Mouse (Mus musculus) embryo, embryonic 9.5 days (tissue): Measurements from ENCODE around the gene S100a3.

Experiments used
- DNase-seq: peaks from one replicate; pipeline ENCODE4 v3.0.0-alpha.2; 2017; ENCODE audit errors: extremely low spot score

S100a3 gene

DNA sequence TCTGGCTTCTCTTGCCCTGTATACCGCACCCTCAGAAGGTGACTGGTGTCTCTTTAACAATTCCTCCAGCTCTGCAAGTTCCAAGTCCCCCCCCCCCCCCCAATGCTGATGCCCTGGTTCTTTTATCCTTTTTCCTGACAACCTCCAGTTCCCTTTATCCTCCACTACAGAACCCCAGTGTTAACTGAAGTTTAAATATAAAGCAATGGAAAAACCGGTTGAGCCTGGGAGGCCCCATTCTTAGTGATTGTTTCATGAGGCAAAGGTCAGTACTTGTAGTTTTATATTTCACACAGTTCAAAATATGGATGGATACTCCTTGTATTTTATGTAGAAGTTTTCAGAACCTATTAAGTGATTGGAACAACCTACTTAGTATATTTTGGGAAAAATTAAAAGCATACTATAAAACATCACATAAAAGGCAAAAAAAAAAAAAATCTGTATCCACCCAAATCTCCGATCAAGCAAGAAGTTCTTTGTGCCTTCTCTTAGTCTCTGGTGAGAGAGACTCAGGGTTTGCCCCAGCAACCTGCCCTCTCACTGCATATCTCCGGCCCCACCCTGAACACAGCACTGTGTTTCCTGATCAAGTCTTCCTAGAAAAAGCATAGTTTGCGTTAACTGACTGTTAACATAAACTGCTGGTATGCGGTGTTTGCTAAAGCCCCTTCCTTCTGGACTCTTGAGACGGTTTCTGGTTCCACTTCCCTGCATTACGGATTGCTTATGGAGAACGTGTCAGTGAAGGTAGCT is 66.1 kb downstream of the S100a3 start:
- no peak for DNase-seq

DNA sequence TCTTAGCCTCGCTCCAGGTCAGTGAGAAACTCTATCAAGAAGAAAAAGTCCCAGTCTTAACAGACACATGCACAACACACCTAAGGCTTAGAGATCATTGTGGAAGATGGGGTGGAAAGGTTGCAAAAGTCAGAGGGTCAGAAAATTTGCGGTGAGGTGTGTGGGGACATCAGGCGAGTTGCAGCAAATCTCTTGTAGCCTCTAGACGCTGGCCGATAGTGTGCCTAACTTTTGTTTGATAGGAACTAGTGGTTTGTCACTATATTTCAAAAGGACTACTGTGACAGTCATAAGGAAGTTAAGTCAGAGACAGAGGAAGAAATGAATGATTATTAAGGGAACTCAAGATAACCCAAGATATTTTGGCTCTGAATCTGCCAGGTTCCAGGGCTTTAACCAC is 67.0 kb downstream of the S100a3 start:
- no peak for DNase-seq

DNA sequence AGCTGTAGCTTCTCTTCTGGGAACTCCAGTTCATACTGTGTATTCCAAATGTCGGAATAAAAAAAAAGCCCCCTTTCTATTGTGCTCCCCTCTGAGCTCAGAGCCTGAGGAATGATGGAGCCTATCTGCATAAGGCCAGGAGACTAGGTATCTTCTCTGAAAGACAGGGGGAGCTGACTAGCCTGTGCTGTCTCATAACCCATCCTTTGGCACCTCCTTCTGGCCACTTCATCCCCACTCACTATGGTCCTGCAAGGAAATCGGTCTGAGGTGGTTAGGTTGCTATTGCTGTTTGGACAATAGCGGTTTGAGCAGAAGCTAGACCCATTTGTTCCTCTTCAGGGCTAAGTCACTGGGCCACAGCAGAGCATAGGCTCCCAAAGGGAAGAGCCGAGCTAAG is 67.4 kb downstream of the S100a3 start:
- DNase-seq: peak; percentile 29

DNA sequence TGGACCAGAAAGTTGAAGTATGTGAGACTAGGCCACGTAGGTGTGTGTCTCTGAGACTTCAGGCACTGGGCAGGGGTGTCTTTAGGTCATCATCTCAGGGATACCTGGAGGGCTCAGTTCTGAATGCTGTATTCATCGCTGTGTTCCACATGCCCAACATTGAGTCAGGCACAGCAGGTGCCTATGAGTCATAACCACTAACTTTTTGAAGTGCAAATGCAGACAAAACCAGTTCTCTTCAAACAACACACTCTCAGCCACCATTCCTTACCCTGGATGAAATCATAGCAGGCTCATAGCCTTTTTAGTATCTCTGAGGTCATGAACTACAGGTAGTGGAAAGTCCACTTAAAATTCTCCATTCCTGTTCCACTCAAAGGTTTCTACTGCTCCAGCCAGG is 68.9 kb downstream of the S100a3 start:
- no peak for DNase-seq

DNA sequence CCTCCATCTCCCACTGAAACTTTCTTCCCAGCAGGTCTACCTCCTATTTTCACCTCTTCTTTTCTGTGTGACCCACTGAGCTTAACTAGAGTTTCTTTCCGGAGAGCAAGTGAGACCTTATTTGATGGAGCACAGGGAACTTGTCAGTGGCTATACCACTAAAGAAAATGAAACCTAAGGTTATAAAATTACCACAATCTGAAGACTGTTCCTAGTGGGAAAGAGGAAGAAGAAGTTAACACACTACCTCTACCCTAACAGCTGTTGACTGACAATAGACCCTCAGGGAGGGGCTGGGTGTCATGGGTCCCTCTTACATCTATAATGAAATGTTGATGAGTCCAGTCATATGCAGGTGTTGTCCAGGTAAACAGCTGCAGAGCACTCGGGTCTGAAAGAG is 71.6 kb downstream of the S100a3 start:
- DNase-seq: no peak

DNA sequence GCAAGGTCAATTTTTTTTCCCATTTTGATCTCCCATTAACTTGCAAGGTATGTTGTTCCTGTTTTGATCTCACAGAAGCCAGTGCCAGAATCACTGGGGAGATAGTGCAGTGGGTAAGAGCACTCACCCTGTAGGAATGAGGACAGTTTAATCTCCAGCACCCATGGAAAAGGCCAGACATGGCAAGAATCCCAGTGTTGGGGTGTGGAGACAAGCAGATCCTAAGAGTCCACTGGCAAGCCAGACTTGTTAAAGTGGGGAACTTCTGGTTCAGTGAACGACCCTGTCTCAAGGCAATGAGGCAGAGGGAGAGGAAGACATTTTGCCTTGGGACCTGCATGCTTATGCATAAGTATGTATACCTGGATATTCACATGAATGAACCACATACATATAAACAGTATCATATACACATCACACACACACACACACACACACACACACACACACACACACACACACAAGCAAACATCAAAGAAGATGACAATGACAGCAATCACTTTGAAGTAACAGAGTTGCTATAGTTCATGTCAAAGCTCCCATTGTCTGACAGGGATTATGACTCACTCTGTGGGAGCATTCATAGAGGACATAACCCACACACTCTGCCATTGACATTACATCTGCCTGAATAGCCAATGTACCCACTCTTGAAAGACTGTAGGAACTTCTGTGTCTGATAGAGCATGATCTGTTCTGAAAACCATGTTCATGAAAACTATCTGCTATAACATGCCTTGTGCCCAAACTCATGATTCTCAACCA is 78.3 kb downstream of the S100a3 start:
- DNase-seq: no peak

DNA sequence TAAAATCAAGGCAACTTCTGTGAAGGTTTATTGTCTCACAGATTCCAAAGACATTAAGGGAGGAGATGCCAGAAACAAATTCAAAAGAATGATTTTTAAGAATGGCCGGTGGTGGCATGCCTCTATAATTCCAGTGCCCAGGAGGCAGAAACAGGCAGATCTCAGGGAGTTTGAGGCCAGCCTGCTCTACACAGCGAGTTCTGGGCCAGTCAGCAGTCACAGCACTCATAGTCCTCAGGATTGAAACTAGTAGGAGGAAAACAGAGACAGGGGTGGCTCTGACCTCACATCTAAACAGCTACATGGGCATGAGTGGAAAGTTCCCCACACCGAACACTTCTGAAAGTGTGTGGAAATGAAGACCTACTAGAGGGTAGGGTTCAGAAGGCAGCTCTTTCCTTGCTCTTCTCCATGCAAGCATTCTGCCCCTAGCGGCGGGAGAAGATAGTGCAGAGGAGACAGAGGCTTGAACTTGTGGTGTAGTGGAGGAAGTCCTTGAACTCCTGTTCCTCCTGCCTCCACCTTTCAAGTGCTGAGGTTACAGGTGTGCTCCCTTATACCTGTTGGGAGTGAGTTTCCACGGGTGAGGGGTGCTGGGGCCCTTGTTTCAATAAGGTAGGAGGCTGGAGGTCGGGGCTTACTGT is 79.3 kb downstream of the S100a3 start:
- peak; percentile 23 for DNase-seq

DNA sequence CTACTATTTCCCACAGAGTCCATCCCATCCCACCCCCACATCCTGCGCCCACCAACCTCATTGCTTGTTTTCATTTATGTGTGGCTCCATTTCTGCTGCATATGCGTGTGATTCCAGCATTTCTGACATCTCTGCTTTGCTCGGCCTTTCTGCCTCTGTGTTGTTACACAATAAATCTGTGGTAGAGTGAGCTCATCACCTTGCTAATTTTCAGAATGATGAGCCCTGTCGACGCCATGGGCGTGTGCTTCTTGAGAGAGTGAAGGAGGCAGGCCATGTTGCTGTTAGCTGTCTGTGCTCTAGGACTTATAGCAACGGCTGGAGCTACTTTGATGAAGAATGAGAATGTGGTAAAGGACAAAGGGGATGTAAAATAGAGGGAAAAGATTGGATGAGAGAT is 80.6 kb downstream of the S100a3 start:
- DNase-seq: no peak

DNA sequence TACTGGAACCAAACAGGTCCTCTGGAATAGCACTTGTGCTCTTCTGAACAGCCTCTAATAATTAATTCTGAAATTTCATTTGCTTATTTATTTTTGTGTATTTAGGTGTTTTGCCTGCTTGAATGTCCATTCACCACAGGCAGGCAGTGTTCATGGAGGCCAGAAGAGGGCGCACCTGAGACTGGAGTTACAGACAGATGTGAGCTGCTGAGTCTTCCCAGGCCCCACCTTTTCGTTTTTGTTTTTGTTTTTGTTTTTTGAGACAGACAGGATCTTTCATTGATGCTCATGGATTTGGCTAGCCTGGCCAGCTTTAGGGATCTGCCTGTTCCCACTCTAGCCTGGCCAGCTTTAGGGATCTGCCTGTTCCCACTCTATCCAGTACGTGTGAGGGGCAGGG is 83.8 kb downstream of the S100a3 start:
- no peak for DNase-seq

DNA sequence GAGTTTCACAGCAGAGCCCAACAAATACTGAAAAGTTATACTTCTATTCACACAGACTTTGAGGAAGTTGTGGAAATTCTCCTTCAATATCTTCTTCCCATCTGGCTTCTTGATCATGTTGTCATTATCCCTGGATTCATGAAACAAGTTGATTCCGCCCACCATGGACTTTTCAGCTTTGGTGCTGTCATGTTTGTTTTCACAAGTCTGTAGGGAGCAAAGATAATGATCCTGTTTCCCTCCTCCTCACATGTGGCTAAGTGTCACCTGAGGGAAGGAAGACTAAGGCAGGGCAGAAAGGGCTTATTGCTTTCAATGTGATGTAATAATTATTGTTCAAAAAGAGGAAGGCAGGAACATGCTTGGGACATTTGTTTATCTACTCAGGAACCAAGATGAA is 86.9 kb downstream of the S100a3 start:
- DNase-seq: no peak

DNA sequence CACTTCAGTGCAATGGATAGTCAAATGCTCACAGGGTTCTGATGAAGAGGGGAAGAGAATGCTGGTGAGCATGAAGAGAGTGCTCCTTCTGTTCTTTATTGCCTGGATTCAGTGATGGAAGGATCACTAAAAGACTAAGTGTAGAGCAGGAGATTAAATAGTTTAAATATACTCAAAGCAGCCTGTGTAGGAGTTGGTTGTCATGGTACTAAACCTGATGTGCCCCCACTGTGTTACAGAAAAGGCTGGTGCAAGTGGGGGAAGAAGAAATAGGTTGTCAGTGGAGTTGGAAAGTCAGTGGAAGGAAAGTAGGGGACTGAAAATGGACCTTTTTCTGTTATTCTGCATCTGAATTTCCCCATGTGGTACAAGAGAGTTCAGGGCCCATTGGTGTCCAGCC is 88.6 kb downstream of the S100a3 start:
- DNase-seq: no peak

DNA sequence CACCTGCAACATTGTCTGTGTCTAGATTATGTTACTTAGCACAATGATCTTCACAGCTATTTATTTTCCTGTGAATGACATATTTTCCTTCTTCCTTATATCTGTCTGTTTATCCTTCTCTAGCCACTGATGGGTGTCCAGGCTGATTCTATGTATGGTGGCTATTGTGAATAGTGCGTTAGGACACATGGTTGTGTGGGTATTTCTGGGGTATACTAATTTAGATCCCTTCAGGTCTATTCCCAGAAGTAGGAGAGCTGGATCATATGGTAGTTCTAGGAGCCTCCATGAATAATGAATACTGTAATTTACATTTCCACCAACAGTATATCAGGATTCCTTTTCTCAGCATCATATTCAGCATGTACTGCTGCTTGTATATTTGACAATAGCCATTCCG is 89.5 kb downstream of the S100a3 start:
- DNase-seq: no peak
